Mouse (Mus musculus) retina, postnatal 7 days (tissue): Measurements from ENCODE around the gene Tmie.
"Not testable (repeated sequence)": the region's sequence is repeated elsewhere in the genome, so short reads cannot be mapped to it uniquely, and the experiment has no call there.

Experiments
- DNase-seq: peaks from one replicate; pipeline ENCODE4 v3.0.0-alpha.2; 2012; ENCODE audit warnings: low read depth, low spot score

Tmie gene

GRCm38 (mm10) chr9:110841438-110841837, 38.5 kb downstream of the Tmie start:
- DNase-seq, result no peak

GRCm38 (mm10) chr9:110840905-110841304, 39.0 kb downstream of the Tmie start:
- no peak for DNase-seq

- no peak for DNase-seq
These were observed 43.8 kb downstream of the Tmie start for GRCm38 (mm10) chr9:110836112-110836511.

GRCm38 (mm10) chr9:110834961-110835360, 45.0 kb downstream of the Tmie start:
- DNase-seq, result no peak

- no peak for DNase-seq
These were observed 45.5 kb downstream of the Tmie start, which contains the start of gene Prss45 for GRCm38 (mm10) chr9:110834411-110834810. TSS of gene Prss45 (plus strand) at chr9:110834588.

GRCm38 (mm10) chr9:110833021-110833420, 46.9 kb downstream of the Tmie start:
- DNase-seq, result no peak

- no peak for DNase-seq
These were observed 53.5 kb downstream of the Tmie start, which contains the start of gene Prss43 for GRCm38 (mm10) chr9:110826390-110826789. TSS of gene Prss43 (plus strand) at chr9:110826690.

GRCm38 (mm10) chr9:110825832-110826231, 54.1 kb downstream of the Tmie start:
- DNase-seq, result no peak

GRCm38 (mm10) chr9:110825426-110825825, 54.5 kb downstream of the Tmie start:
- DNase-seq, result no peak

GRCm38 (mm10) chr9:110821436-110821835, 58.5 kb downstream of the Tmie start:
- DNase-seq, result no peak

GRCm38 (mm10) chr9:110820546-110820945, 59.4 kb downstream of the Tmie start:
- DNase-seq, result not testable (repeated sequence)
